Mouse (Mus musculus): ENCODE measurements around the gene Alox15.

GRCm38 (mm10) chr11:70324726-70325125 lies 27.1 kb downstream of the Alox15 start:
- TF ChIP-seq MAX (IDR thresholded peaks at IDR 0.05; ENCODE audit: low read length) (no peak), ZNF384 (IDR thresholded peaks at IDR 0.05; ENCODE audit: low read depth, low read length) (no peak), ZMIZ1 (IDR thresholded peaks at IDR 0.05; ENCODE audit: low read depth, low read length) (no peak), CTCF (conservative IDR thresholded peaks at IDR 0.05 in 1 of 2, IDR thresholded peaks at IDR 0.05 in 1 of 2; ENCODE audit: low read depth in 2 of 2, low read length in 2 of 2) (no peak), POLR2A (IDR thresholded peaks at IDR 0.05; ENCODE audit: low read depth, low read length) (no peak), NRF1 (IDR thresholded peaks at IDR 0.05; ENCODE audit: low read depth, low read length) (no peak), POLR2AphosphoS2 (IDR thresholded peaks at IDR 0.05; ENCODE audit: low read depth, low read length) (no peak), ELF1 (IDR thresholded peaks at IDR 0.05; ENCODE audit: low read depth, low read length) (no peak), TBP (conservative IDR thresholded peaks at IDR 0.05; ENCODE audit: low read depth, low read length) (no peak), MXI1 (IDR thresholded peaks at IDR 0.05; ENCODE audit: low read depth, low read length) (no peak)

All from CH12.LX (cell line).